Mouse (Mus musculus): ENCODE measurements around the gene Ehmt1.

DNA sequence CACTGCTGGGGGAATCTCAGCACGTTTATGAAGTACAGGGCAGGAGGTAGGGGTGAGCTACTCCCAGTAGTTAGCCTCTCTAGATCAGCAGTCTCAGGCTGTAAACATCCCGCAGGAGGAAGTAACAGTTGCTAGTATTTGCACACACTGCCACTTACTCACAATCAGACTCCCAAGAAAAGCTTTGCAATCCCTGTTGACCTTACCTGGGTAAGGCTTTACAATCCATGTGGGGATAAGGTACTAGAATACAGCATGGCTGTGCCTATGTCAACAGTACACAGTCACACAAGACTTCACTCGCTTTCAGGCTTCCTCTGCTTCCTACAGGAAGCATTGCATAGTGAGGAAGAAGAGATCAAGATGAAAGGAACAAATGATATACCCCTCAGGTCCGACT lies 22.7 kb downstream of the Ehmt1 start:
- TF ChIP-seq CTCF (conservative IDR thresholded peaks at IDR 0.05; ENCODE audit: low read length) (no peak), NANOG (IDR thresholded peaks at IDR 0.05; ENCODE audit: borderline replicate concordance, low read length) (no peak)
